Mouse (Mus musculus) 416B (cell line): Measurements from ENCODE around the gene A430005L14Rik.
"Not testable (repeated sequence)": the region's sequence is repeated elsewhere in the genome, so short reads cannot be mapped to it uniquely, and the experiment has no call there.

Source experiments
- DNase-seq: peaks from one replicate; pipeline ENCODE4 v3.0.0; 2011; ENCODE audit warnings: low read depth

Gene A430005L14Rik

GRCm38 (mm10) chr4:153956569-153957405, at the start of gene A430005L14Rik:
TSS of gene A430005L14Rik (plus strand) at chr4:153957237.
- DNase-seq = peak; percentile 96

GRCm38 (mm10) chr4:153907573-153907972, 49.5 kb upstream of the A430005L14Rik start:
- DNase-seq = no peak

GRCm38 (mm10) chr4:153913635-153914034, 43.4 kb upstream of the A430005L14Rik start:
- no peak for DNase-seq

- DNase-seq = no peak
Measured at GRCm38 (mm10) chr4:153917773-153918500, 39.1 kb upstream of the A430005L14Rik start.

GRCm38 (mm10) chr4:153920517-153921233, 36.4 kb upstream of the A430005L14Rik start:
- no peak for DNase-seq

GRCm38 (mm10) chr4:153922090-153922489, 34.9 kb upstream of the A430005L14Rik start:
- DNase-seq = not testable (repeated sequence)

GRCm38 (mm10) chr4:153928772-153929299, 28.2 kb upstream of the A430005L14Rik start:
- DNase-seq = no peak

GRCm38 (mm10) chr4:153929425-153929824, 27.6 kb upstream of the A430005L14Rik start:
- no peak for DNase-seq

GRCm38 (mm10) chr4:153929921-153930320, 27.1 kb upstream of the A430005L14Rik start:
- DNase-seq = no peak

- no peak for DNase-seq
Measured at GRCm38 (mm10) chr4:153943243-153943642, 13.8 kb upstream of the A430005L14Rik start.

- no peak for DNase-seq
Measured at GRCm38 (mm10) chr4:153944261-153944660, 12.8 kb upstream of the A430005L14Rik start.

GRCm38 (mm10) chr4:153945741-153946140, 11.3 kb upstream of the A430005L14Rik start:
- no peak for DNase-seq

GRCm38 (mm10) chr4:153950372-153950771, 6.7 kb upstream of the A430005L14Rik start:
- no peak for DNase-seq

GRCm38 (mm10) chr4:153951150-153951549, 5.9 kb upstream of the A430005L14Rik start:
- no peak for DNase-seq

- DNase-seq = no peak
Measured at GRCm38 (mm10) chr4:153951692-153952091, 5.3 kb upstream of the A430005L14Rik start.

- DNase-seq = no peak
Measured at GRCm38 (mm10) chr4:153955651-153956050, 1.4 kb upstream of the A430005L14Rik start.

GRCm38 (mm10) chr4:153957444-153958250, 610 bp downstream of the A430005L14Rik start:
- DNase-seq = peak; percentile 60

- DNase-seq = no peak
Measured at GRCm38 (mm10) chr4:153962631-153963030, 5.6 kb downstream of the A430005L14Rik start.

GRCm38 (mm10) chr4:153966651-153967050, 9.6 kb downstream of the A430005L14Rik start:
- no peak for DNase-seq

GRCm38 (mm10) chr4:153967556-153967955, 10.5 kb downstream of the A430005L14Rik start:
- no peak for DNase-seq

GRCm38 (mm10) chr4:153968063-153968462, 11.0 kb downstream of the A430005L14Rik start:
- peak; percentile 17 for DNase-seq
